Mouse (Mus musculus): ENCODE measurements at regions not wholly inside any gene's neighbourhood (a gene's known extent, or its start where the extent isn't known, plus 50 kb on each side); places are given as distances from the start of the nearest gene placed in this dataset.

DNA sequence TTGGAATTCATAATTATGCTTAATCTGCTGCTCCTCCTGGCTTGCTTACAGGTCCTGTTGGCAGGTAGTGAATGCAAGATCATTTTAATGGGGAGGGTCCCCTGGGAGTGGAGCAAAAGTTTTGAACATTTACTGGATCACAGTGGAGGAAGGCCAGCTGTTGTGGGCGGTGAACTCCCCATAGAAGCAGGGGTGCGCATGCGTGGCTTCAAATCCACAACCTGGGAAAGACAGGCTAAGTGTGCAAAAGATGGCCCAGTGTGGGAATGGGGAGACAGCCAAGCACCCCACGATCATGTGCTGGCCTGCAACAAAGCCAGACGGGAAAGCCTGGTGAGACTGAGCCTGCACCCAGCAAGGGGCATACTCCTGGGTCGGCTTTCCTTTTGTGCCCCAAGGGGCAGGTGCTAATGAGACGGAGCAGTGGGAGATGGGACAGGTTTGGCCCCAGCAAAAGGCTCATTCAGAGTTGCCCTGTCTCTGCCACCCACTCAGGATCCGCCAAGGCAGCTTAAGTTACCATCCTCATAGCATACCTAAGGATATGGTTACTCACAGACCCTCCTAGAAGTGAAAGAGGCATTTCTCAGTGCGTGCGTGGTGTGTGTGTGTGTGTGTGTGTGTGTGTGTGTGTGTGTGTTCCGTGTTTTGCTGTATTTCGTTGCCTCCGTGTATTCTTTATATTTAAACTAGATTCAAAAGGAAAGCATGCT is 412.3 kb downstream of the Epha4 start:
- no peak for TF ChIP-seq CTCF (IDR thresholded peaks at IDR 0.05; ENCODE audit: insufficient read depth, low read length)
- TF ChIP-seq POLR2A (IDR thresholded peaks at IDR 0.05; ENCODE audit: borderline replicate concordance, extremely low read depth, low read depth, low read length): no peak
